Mouse (Mus musculus): ENCODE data around the gene Dtx1.
A peak's percentile ranks its signal among the peaks of the same experiment; 100 is the strongest.

GRCm38 (mm10) chr5:120648569-120649373 lies 63.0 kb downstream of the Dtx1 start, which contains the start of gene Rasal1:
- TF ChIP-seq GATA1 (IDR thresholded peaks at IDR 0.05; ENCODE audit: low read depth, low read length) (peak; percentile 94), POLR2A (IDR thresholded peaks at IDR 0.05; ENCODE audit: control insufficient read depth in 1 of 2, insufficient read depth in 1 of 2, low read depth in 1 of 2, low read length in 2 of 2, poor library complexity in 1 of 2) (no peak), CTCF (IDR thresholded peaks at IDR 0.05 in 2 of 3, conservative IDR thresholded peaks at IDR 0.05 in 1 of 3; ENCODE audit: control insufficient read depth in 1 of 3, insufficient read depth in 1 of 3, low read depth in 2 of 3, low read length in 3 of 3, poor library complexity in 1 of 3, severe bottlenecking in 1 of 3) (peak; percentile 52 to 97 (median 52); a peak in 5 of 6 replicates)

All from MEL (cell line).